ENCODE assay signal across 12 mouse cellular contexts in the genomic region with DNA sequence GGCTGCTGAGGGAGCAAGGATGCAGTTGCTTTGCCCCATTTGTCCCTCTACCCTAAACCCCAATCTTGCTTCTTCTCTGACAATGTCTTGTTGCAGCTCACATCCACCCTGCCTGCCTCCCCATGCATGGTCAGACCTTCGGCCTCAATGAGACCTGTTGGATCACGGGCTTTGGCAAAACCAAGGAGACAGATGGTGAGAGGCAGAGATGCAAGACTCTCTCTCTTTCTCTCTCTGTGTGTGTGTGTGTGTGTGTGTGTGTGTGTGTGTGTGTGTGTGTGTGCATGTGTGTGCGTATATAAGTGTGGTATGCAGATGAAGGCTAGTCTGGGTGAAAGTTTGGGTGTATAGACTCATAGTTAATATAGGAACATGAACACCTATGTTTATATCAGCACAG.
"Had no signal": no experiment of that assay in that cellular context is flagged by ENCODE, and none has a peak within 500 bp of the region (broad histone marks: within the 10 kb centered on the region; RNA-seq: fewer than 3 reads in every experiment).

No protein-coding gene starts in this region.

- DNase-seq: left cerebral cortex, postnatal 4 days; liver; liver, embryonic 13.5 days; liver, postnatal 0 days; lung, adult 18-20 months; lung, adult 2 months; lung, embryonic 14.5 days; lung, postnatal 10 days; lung, postnatal 14 days; lung, postnatal 36 days; lung, postnatal 4 days; midbrain, embryonic 14.5 days had no signal
